Comparison of ENCODE assay signal across 8 mouse cellular contexts in the genomic region with DNA sequence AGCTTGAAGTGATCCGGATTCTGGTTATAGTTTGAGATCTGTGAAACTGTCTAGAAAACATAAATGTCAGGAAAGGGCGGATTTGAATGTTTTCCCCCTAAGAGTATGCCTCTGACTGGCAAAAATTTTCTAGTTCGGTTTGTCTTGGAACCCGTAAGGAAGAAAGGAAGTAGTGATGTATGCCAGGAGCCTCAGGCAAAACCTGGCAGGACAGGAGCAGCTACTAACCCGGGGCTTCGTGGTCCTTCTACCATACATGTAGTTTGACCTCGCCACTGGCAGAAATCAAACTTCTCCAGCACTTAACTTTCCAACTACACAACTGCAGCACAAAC. TPM values are rescaled to one million over a fixed set of nuclear protein-coding genes. Genes with fewer than 3 reads are reported as not detected.
DNase-seq lines count a peak whose midpoint lies in the region; ATAC-seq and TF ChIP-seq lines count a peak whose summit lies in the region.

No protein-coding gene starts in this region.

- no peaks in the 10 kb centered on the region for H3K9me3 ChIP-seq in limb, embryonic 15.5 days
- no peaks in the 10 kb centered on the region for H3K9me3 ChIP-seq in stomach, postnatal 0 days (ENCODE audit: control insufficient read depth, low read length)

- no peaks in the 10 kb centered on the region for H3K4me1 ChIP-seq in cerebellum, adult 2 months (ENCODE audit: control insufficient read depth, insufficient read depth, low read length)
- H3K4me1 ChIP-seq in spleen, adult 2 months (ENCODE audit: control insufficient read depth, insufficient read depth, insufficient read length): no peaks in the 10 kb centered on the region
- peaks cover 7% of the 10 kb centered on the region; the same call in 1 of the 2 replicates for H3K4me1 ChIP-seq in limb, embryonic 15.5 days
- H3K4me1 ChIP-seq in stomach, postnatal 0 days (replicated peaks; ENCODE audit: control insufficient read depth, insufficient read depth): 0 out of 2 replicates have a peak, but pooled peaks cover 3% of the 10 kb centered on the region

- WGBS in cerebellum, adult 2 months: under 1% methylated on average over 7 of the region's 7 CpGs
- WGBS in spleen, adult 2 months: 5% methylated on average over 7 of the region's 7 CpGs
- 3% methylated on average over 7 of the region's 7 CpGs for WGBS in limb, embryonic 15.5 days
- WGBS in stomach, postnatal 0 days: 5% methylated on average over 7 of the region's 7 CpGs

- H3K36me3 ChIP-seq in spleen, adult 2 months (ENCODE audit: control insufficient read depth, insufficient read depth, low read length): no peaks in the 10 kb centered on the region
- no peaks in the 10 kb centered on the region for H3K36me3 ChIP-seq in limb, embryonic 15.5 days
- H3K36me3 ChIP-seq in stomach, postnatal 0 days (ENCODE audit: control insufficient read depth, insufficient read depth, low read length): no peaks in the 10 kb centered on the region

- H3K9ac ChIP-seq in limb, embryonic 15.5 days: peak overlapping the region; percentile 50
- peak overlapping the region; percentile 69 for H3K9ac ChIP-seq in stomach, postnatal 0 days (ENCODE audit: low read length)

- DNase-seq in cerebellum, adult 2 months: no peak
- no peak for DNase-seq in cerebellum, postnatal 14 days
- no peak for DNase-seq in spleen, adult 2 months (ENCODE audit: low read depth in 1 of 2, low spot score in 2 of 2)
- DNase-seq in spleen, postnatal 4 days (ENCODE audit: low spot score in 2 of 2): no peak
- no peak for DNase-seq in stomach, postnatal 0 days (ENCODE audit: low spot score)
- DNase-seq in adrenal gland, postnatal 14 days: no peak

- H3K27ac ChIP-seq in cerebellum, adult 2 months (ENCODE audit: insufficient read depth, low read length): peak overlapping the region; percentile 64
- H3K27ac ChIP-seq in spleen, adult 2 months (ENCODE audit: insufficient read depth, low read length): peak overlapping the region; percentile 91
- H3K27ac ChIP-seq in limb, embryonic 15.5 days: peak overlapping the region; percentile 97
- peak overlapping the region; percentile 93 for H3K27ac ChIP-seq in stomach, postnatal 0 days (replicated peaks)

- peak; percentile 27 for ATAC-seq in limb, embryonic 15.5 days (ENCODE audit: insufficient number of reproducible peaks, low FRiP score, low TSS enrichment, low read depth)
- ATAC-seq in stomach, postnatal 0 days (ENCODE audit: low FRiP score, low TSS enrichment): no peak; the same call in 1 of the 2 replicates
- ATAC-seq in megakaryocyte-erythroid progenitor cell, adult 5-6 weeks (replicated peaks; ENCODE audit: low FRiP score, low TSS enrichment, poor library complexity, severe bottlenecking): no peak

- TF ChIP-seq EP300 in stomach, postnatal 0 days (optimal IDR thresholded peaks at IDR 0.05): peak; percentile 10

- H3K27me3 ChIP-seq in cerebellum, adult 2 months (ENCODE audit: control insufficient read depth, insufficient read depth, low read length): no peaks in the 10 kb centered on the region
- H3K27me3 ChIP-seq in spleen, adult 2 months (ENCODE audit: control insufficient read depth, insufficient read depth, low read length): no peaks in the 10 kb centered on the region
- no peaks in the 10 kb centered on the region for H3K27me3 ChIP-seq in limb, embryonic 15.5 days
- no peaks in the 10 kb centered on the region for H3K27me3 ChIP-seq in stomach, postnatal 0 days (ENCODE audit: control insufficient read depth, insufficient read depth, low read length)

- H3K4me3 ChIP-seq in cerebellum, adult 2 months (replicated peaks; ENCODE audit: insufficient read depth, low read depth, low read length): peak overlapping the region; percentile 90
- peak overlapping the region; percentile 68 for H3K4me3 ChIP-seq in spleen, adult 2 months (ENCODE audit: extremely low read depth, insufficient read depth, insufficient read length)
- peak overlapping the region; percentile 70 for H3K4me3 ChIP-seq in limb, embryonic 15.5 days
- peak overlapping the region; percentile 66 for H3K4me3 ChIP-seq in stomach, postnatal 0 days (ENCODE audit: low read depth, low read length)

- H3K4me2 ChIP-seq in limb, embryonic 15.5 days: peak overlapping the region; percentile 54
- peak overlapping the region; percentile 72 for H3K4me2 ChIP-seq in stomach, postnatal 0 days (replicated peaks; ENCODE audit: low read depth)

- TF ChIP-seq POLR2A in cerebellum, adult 2 months (IDR thresholded peaks at IDR 0.05; ENCODE audit: borderline replicate concordance, insufficient read depth, low read length): no peak
- TF ChIP-seq POLR2A in spleen, adult 2 months (IDR thresholded peaks at IDR 0.05; ENCODE audit: low read depth, low read length): no peak

- TF ChIP-seq CTCF in cerebellum, adult 2 months (IDR thresholded peaks at IDR 0.05; ENCODE audit: borderline replicate concordance, insufficient read depth, low read depth, low read length): no peak
- TF ChIP-seq CTCF in spleen, adult 2 months (IDR thresholded peaks at IDR 0.05; ENCODE audit: extremely low read depth, insufficient read depth, insufficient read length, insufficient replicate concordance): no peak
- no peak for TF ChIP-seq CTCF in stomach, postnatal 0 days (IDR thresholded peaks at IDR 0.05; ENCODE audit: low read depth)

RNA-seq across cellular contexts. Expression of a gene that starts 0.4 kb away (rescaled TPM):
- polyA plus RNA-seq in cerebellum, adult 2 months (2012; rRNA removed): 24.6 and 27.1 TPM in 2 replicates
- polyA plus RNA-seq in spleen, adult 2 months (2012; rRNA removed): 4.3 and 4.6 TPM in 2 replicates
- polyA plus RNA-seq in limb, embryonic 15.5 days (2015; fragmentation: Nextera tagmentation; extraction: Ambion mirVana): 41.6 and 43.9 TPM in 2 replicates
- 35.3 and 35.7 TPM in 2 replicates for polyA plus RNA-seq in stomach, postnatal 0 days (2015; fragmentation: Nextera tagmentation; extraction: Ambion mirVana)
- total RNA-seq in megakaryocyte-erythroid progenitor cell, adult 5-6 weeks (2014; fragmentation: Nextera tagmentation): 14.1 and 23.4 TPM in 2 replicates
- total RNA-seq in megakaryocyte-erythroid progenitor cell, adult 5-6 weeks (2017): 8.4 and 18.8 TPM in 2 replicates
- total RNA-seq in adrenal gland, postnatal 14 days (2021): 37.2 and 37.9 TPM in 2 replicates

RNA-seq across cellular contexts. Expression of a gene that starts 8.3 kb away (rescaled TPM):
- polyA plus RNA-seq in cerebellum, adult 2 months (2012; rRNA removed): 31.2 and 35.4 TPM in 2 replicates
- polyA plus RNA-seq in spleen, adult 2 months (2012; rRNA removed): 0.37 and 0.60 TPM in 2 replicates
- 1.1 and 1.3 TPM in 2 replicates for polyA plus RNA-seq in limb, embryonic 15.5 days (2015; fragmentation: Nextera tagmentation; extraction: Ambion mirVana)
- polyA plus RNA-seq in stomach, postnatal 0 days (2015; fragmentation: Nextera tagmentation; extraction: Ambion mirVana): 2.6 TPM in 2 replicates
- 47.9 and 54.0 TPM in 2 replicates for total RNA-seq in megakaryocyte-erythroid progenitor cell, adult 5-6 weeks (2014; fragmentation: Nextera tagmentation)
- total RNA-seq in megakaryocyte-erythroid progenitor cell, adult 5-6 weeks (2017): 22.1 and 29.1 TPM in 2 replicates
- 24.9 and 35.0 TPM in 2 replicates for total RNA-seq in adrenal gland, postnatal 14 days (2021)
